Mouse (Mus musculus) ovary, postnatal 10 days (tissue): ENCODE measurements around the gene Mrpl52.

Source experiments
- DNase-seq: peaks from one replicate; pipeline ENCODE4 v3.0.0; 2022; ENCODE audit warnings: low spot score

Gene Mrpl52

DNA sequence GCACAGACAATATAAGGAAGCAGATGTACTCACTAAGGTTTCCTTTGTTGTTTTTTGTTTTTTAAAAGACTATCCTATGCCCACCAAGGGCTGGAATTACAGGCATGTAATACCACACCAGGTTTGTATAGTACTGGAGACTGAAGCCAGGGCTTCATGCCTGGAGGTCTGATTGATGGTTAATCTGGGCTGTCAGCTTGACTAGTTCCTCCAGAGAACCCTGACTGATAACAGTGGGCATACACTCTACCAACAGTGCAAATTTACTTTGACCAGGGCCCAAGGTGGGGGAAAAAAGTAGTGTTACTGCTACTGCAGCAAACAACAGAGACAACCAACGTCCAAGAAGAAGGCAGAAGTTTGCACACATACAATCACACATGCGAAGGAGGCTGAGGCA is 44.8 kb downstream of the Mrpl52 start:
- DNase-seq: no peak

DNA sequence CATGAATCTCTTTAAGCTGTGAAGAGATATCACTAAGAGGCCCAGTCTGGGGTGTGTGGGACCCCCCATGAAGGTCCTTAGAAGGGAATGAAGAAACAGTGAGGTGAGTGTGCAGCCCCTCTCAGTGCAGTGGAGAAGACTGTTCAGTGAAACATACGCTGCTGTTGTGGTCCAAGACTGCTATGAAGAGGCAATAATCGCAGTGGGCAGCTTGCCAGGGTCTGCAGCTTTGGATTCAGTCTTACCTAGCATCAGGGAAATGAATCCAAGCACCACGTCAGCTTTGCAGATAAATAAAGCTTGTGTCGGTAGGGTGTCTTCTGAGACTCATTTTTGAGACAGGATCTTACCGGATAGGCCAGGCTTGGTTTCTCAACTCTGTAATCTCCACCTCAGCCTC is 46.0 kb downstream of the Mrpl52 start:
- no peak for DNase-seq

DNA sequence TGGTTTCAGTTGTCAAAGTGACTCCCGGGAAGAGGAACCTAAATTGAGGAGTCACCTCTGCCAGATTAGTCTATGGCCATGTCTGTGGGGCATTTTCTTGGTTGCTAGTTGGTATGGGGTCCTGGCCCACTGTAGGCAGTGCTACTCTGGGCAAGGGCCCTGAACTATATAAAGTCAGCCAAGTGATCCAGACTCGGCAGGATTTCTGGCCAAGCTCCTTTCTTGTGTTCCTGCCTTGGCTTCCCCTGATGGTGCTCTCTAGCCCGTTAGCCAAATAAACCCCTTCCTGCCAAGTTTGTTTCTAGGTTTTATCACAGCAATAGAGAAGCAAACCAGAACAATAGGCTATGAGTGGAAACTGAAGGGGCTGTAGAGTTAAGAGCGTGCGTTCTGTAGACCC is 48.0 kb downstream of the Mrpl52 start:
- DNase-seq: no peak

DNA sequence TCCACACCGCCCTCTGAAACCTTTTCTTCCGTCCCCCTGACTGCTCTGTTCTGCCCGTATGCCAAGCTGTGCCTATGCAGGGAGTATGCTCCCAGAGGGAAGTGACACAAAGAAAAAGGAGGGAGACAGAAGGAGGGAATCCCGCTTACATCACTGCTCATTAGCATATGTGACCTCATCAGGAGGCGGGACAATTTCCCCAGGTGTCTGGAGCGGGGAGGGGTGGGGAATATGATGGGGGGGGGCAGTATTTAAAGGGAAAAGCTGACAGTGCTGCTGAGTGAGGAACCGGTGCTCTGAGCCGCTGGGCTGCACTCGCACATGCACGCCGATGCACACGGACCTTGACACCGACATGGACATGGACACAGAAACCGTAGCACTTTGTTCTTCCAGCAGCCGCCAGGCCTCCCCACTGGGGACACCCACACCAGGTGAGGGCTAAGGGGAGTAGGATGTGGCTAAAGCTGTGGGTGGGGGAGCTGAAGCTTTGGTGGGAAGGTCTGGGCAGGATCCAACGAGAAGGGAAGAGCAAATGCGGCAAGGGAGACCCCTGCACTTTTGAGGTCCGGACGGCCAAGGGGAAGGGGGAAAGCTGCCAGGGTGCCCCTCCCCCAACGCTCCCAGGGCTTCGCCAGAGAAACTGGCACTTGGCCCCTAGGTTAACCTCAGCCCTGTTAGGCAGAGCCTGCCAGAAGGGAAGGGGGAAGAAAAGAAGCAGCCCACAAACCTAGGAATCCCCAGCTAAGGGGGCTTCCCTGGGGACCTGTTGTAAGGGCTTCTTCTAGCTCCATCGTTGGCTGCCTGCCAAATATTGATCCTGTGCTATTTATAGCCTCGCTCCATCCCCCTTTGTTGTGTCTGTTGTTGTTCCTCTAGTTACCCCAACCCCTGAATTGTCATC is 49.5 kb downstream of the Mrpl52 start, which contains the start of gene Rem2:
Rem2 (plus strand) TSS at position 160 of the 904 bp plus-strand sequence.
- DNase-seq: no peak

DNA sequence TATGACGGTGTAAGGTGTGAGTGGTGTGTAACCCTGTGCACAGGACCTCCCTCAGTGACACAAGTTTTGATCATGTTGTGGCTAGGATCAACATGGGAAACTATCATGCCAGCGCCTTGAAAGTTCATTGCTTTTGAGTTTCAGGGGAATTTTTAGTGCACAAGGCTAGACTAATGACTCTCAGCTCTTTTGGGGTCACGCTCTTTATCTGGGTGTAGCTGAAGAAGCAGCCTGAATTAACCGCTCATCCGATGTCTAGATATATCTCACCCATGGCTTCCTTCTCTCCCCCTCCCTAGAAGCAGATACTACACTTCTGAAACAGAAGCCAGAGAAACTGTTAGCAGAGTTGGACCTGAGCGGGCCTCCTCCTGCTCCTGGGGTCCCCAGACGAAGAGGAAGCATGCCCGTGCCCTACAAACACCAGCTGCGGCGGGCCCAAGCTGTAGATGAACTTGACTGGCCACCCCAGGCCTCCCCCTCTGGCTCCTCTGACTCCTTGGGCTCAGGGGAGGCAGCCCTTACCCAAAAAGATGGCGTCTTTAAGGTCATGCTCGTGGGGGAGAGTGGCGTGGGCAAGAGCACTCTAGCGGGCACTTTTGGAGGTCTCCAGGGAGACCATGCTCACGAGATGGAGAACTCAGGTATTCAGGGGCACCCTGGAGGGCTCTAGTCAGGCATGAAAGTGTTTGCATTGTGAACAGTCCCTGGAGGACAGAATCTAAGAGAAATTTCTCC is 50.6 kb downstream of the Mrpl52 start:
- DNase-seq: no peak
